Mouse (Mus musculus) ES-Bruce4 (cell line): Measurements from ENCODE around the gene Kif26a. TPM values are rescaled to one million over a fixed set of nuclear protein-coding genes. Genes with fewer than 3 reads are reported as not detected.

ENCODE experiments used
- H3K27ac ChIP-seq: 2 replicates; pipeline ENCODE4 v1.5.1; 2012; ENCODE audit warnings: low read length, inconsistent platforms; ENCODE audit not compliant: insufficient read depth
- H3K27me3 ChIP-seq: 2 replicates; pipeline ENCODE4 v1.6.1; 2012; ENCODE audit warnings: mild to moderate bottlenecking, low read length, inconsistent platforms; ENCODE audit not compliant: control insufficient read depth, poor library complexity, insufficient read depth, severe bottlenecking
- H3K36me3 ChIP-seq: 2 replicates; pipeline ENCODE4 v1.6.1; 2012; ENCODE audit warnings: inconsistent platforms, mild to moderate bottlenecking, low read length, moderate library complexity; ENCODE audit not compliant: control insufficient read depth, poor library complexity, insufficient read depth, severe bottlenecking
- H3K4me1 ChIP-seq: one replicate; pipeline ENCODE4 v1.8.1; 2011; ENCODE audit warnings: low read length; ENCODE audit not compliant: control insufficient read depth, insufficient read depth
- H3K4me3 ChIP-seq: 2 replicates; pipeline ENCODE4 v1.5.1; 2011; ENCODE audit warnings: low read depth, mild to moderate bottlenecking, low read length
- H3K9ac ChIP-seq: 2 replicates; pipeline ENCODE4 v1.6.1; 2012; ENCODE audit warnings: low read depth, mild to moderate bottlenecking, inconsistent platforms; ENCODE audit not compliant: poor library complexity, severe bottlenecking
- H3K9me3 ChIP-seq: replicated peaks from 2 replicates; pipeline ENCODE4 v1.6.1; 2012; ENCODE audit warnings: mild to moderate bottlenecking, low read length, inconsistent platforms; ENCODE audit not compliant: control insufficient read depth, poor library complexity, insufficient read depth, severe bottlenecking
- CTCF ChIP-seq: IDR thresholded peaks from one replicate; pipeline ENCODE4 v1.8.1; 2011; ENCODE audit warnings: low read depth, low read length
- EP300 ChIP-seq: IDR thresholded peaks from 2 replicates; pipeline ENCODE4 v1.6.1; 2011; ENCODE audit warnings: low read depth, low read length; ENCODE audit not compliant: insufficient read depth
- POLR2A ChIP-seq: IDR thresholded peaks from one replicate; pipeline ENCODE4 v1.8.1; 2011; ENCODE audit warnings: low read length; ENCODE audit not compliant: insufficient read depth
- polyA plus RNA-seq: library from polyadenylated mRNA; stranded (reverse); fragments of >200 nt; gene quantifications from 2 replicates; pipeline ENCODE4 v1.2.4, GENCODE M21; 2011; ENCODE audit warnings: low read depth; ENCODE audit not compliant: missing spikeins, insufficient read depth, insufficient read length

Gene Kif26a
- polyA plus RNA-seq, 1 experiment, result 3.6 TPM

GRCm38 (mm10) chr12:112145211-112145874 is 665 bp upstream of the Kif26a start:
- peak overlapping the region; percentile 52 for H3K4me3 ChIP-seq
- peaks cover 15% of the 10 kb centered on the region for H3K27me3 ChIP-seq
- H3K9ac ChIP-seq, result no peak overlapping the region; the same call in 1 of the 2 replicates
- H3K36me3 ChIP-seq, result no peaks in the 10 kb centered on the region
- H3K9me3 ChIP-seq, result no peaks in the 10 kb centered on the region
- TF ChIP-seq EP300, result no peak
- peak; percentile 92 for TF ChIP-seq CTCF
- no peak for TF ChIP-seq POLR2A
- no peaks in the 10 kb centered on the region for H3K4me1 ChIP-seq
- H3K27ac ChIP-seq, result no peak overlapping the region

GRCm38 (mm10) chr12:112147365-112147764 is 1.4 kb downstream of the Kif26a start:
- Histone ChIP-seq H3K27ac (no peak overlapping the region), H3K9ac (no peak overlapping the region), H3K27me3 (peaks cover 15% of the 10 kb centered on the region), H3K9me3 (no peaks in the 10 kb centered on the region), H3K4me3 (peak overlapping the region; percentile 65; the same call in 1 of the 2 replicates), H3K4me1 (peaks cover 1% of the 10 kb centered on the region), H3K36me3 (no peaks in the 10 kb centered on the region)
- TF ChIP-seq EP300 (no peak), CTCF (no peak), POLR2A (no peak)

- H3K36me3 ChIP-seq, result no peaks in the 10 kb centered on the region
- H3K4me1 ChIP-seq, result peaks cover 1% of the 10 kb centered on the region
- no peaks in the 10 kb centered on the region for H3K27me3 ChIP-seq
- no peak overlapping the region for H3K27ac ChIP-seq
- no peaks in the 10 kb centered on the region for H3K9me3 ChIP-seq
- TF ChIP-seq CTCF (no peak), POLR2A (no peak), EP300 (no peak)
- H3K9ac ChIP-seq, result no peak overlapping the region
- H3K4me3 ChIP-seq, result no peak overlapping the region
Measured at GRCm38 (mm10) chr12:112150011-112150410, 4.0 kb downstream of the Kif26a start.

- TF ChIP-seq POLR2A, result no peak
- TF ChIP-seq EP300, result 0 out of 2 replicates have a peak, but pooled peaks have one; percentile 24
- TF ChIP-seq CTCF, result no peak
- no peak overlapping the region for H3K27ac ChIP-seq
- H3K36me3 ChIP-seq, result no peaks in the 10 kb centered on the region
- H3K27me3 ChIP-seq, result no peaks in the 10 kb centered on the region
- no peaks in the 10 kb centered on the region for H3K9me3 ChIP-seq
- no peak overlapping the region for H3K9ac ChIP-seq
- peaks cover 1% of the 10 kb centered on the region for H3K4me1 ChIP-seq
- H3K4me3 ChIP-seq, result no peak overlapping the region
Measured at GRCm38 (mm10) chr12:112151244-112151979, 5.4 kb downstream of the Kif26a start.

- Histone ChIP-seq H3K4me1 (peaks cover 1% of the 10 kb centered on the region), H3K27me3 (no peaks in the 10 kb centered on the region), H3K9ac (no peak overlapping the region), H3K4me3 (no peak overlapping the region), H3K9me3 (no peaks in the 10 kb centered on the region), H3K27ac (no peak overlapping the region), H3K36me3 (no peaks in the 10 kb centered on the region)
- TF ChIP-seq CTCF (no peak), POLR2A (no peak), EP300 (no peak)
Measured at GRCm38 (mm10) chr12:112151980-112152362, 6.0 kb downstream of the Kif26a start.

GRCm38 (mm10) chr12:112153597-112153996 is 7.6 kb downstream of the Kif26a start:
- Histone ChIP-seq H3K4me1 (peaks cover 3% of the 10 kb centered on the region), H3K36me3 (no peaks in the 10 kb centered on the region), H3K9ac (no peak overlapping the region), H3K4me3 (no peak overlapping the region), H3K27me3 (no peaks in the 10 kb centered on the region), H3K27ac (no peak overlapping the region), H3K9me3 (no peaks in the 10 kb centered on the region)
- TF ChIP-seq CTCF (no peak), POLR2A (no peak), EP300 (no peak)
